Mouse (Mus musculus): ENCODE measurements around the gene Fbxo9.

DNA sequence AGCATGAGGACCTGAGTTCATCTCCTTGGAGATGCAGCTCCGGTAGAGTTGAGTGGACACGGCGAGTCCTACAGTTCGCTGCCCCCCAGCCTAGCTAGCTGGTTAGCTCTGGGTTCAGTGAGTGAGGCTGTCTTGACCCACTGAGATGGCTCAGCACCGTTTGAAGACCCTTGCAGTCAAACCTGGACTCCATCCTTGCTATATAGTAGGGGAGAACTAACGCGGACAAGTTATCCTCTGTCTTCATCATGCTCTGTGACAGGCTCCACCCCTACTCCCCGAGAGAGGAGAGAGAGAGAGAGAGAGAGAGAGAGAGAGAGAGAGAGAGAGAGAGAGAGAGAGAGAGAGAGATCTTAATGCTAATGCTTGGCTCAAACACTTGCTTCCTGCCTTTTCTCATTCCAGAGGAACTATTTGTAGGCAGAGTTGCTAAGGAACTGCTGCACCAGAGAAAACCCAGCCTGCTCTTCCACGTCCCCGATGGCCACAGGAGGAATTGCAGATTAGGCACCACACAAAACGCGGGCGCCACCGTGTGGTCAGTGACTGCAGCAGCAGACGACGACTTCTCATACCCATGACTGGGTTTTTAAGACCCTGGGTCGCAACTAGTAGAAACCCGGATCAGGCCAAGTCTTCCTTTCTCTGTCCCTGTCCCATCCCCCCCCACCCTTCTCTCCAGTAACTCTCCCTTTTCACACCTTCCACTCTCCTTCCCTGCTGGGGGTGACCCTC, 69.9 kb downstream of the Fbxo9 start:
- TF ChIP-seq POLR2A (IDR thresholded peaks at IDR 0.05; ENCODE audit: control insufficient read depth, low read depth, low read length): no peak
- TF ChIP-seq CTCF (IDR thresholded peaks at IDR 0.05; ENCODE audit: control insufficient read depth, insufficient read depth, insufficient replicate concordance, low read depth, low read length): peak; percentile 100

Data from testis, adult 2 months (tissue).